Mouse (Mus musculus) CH12.LX (cell line): ENCODE measurements at regions not wholly inside any gene's neighbourhood (a gene's known extent, or its start where the extent isn't known, plus 50 kb on each side); places are given as distances from the start of the nearest gene placed in this dataset.

ENCODE experiments used
- DNase-seq: peaks from one replicate; pipeline ENCODE4 v3.0.0-alpha.2; 2013; ENCODE audit errors: extremely low read depth
- H3K27ac ChIP-seq: 2 replicates; pipeline ENCODE4 v1.5.1; 2012; ENCODE audit warnings: low read depth, mild to moderate bottlenecking, control low read depth, moderate library complexity; ENCODE audit not compliant: insufficient read depth
- H3K27me3 ChIP-seq: replicated peaks from 2 replicates; pipeline ENCODE3; 2012; ENCODE audit warnings: inconsistent platforms
- H3K36me3 ChIP-seq, 2 experiments: replicated peaks in 1 of 2; 2 replicates each; pipeline versions ENCODE3 to v1.6.1; 2012; ENCODE audit warnings: inconsistent platforms in 1 of 2, low read length in 1 of 2, mild to moderate bottlenecking in 1 of 2, mixed read lengths in 1 of 2, moderate library complexity in 1 of 2; ENCODE audit not compliant: control insufficient read depth in 1 of 2, insufficient read depth in 1 of 2
- H3K4me1 ChIP-seq, 2 experiments: 2 replicates each; pipeline ENCODE4 v1.6.1; 2012; ENCODE audit warnings: inconsistent platforms in 1 of 2, moderate library complexity in 1 of 2; ENCODE audit not compliant: insufficient read depth in 2 of 2, control insufficient read depth in 1 of 2
- H3K4me2 ChIP-seq: 2 replicates; pipeline ENCODE4 v1.6.1; 2012; ENCODE audit warnings: low read depth, mild to moderate bottlenecking, control low read depth; ENCODE audit not compliant: poor library complexity, insufficient read depth, severe bottlenecking
- H3K4me3 ChIP-seq, 3 experiments: fragments of 150-350 bp in 1 of 3; sonication (generic) in 1 of 3; replicated peaks in 1 of 3; 2 replicates each; pipeline versions ENCODE3 to v1.5.1; 2011 to 2012; ENCODE audit warnings: low read depth in 2 of 3, low read length in 2 of 3, mild to moderate bottlenecking in 2 of 3, moderate library complexity in 2 of 3, control low read depth in 1 of 3, improper control_type of control experiment in 1 of 3, inconsistent platforms in 1 of 3, mixed read lengths in 1 of 3; ENCODE audit not compliant: poor library complexity in 1 of 3
- H3K79me2 ChIP-seq: replicated peaks from 2 replicates; pipeline ENCODE4 v1.6.1; 2012; ENCODE audit warnings: mild to moderate bottlenecking, moderate library complexity; ENCODE audit not compliant: control insufficient read depth, poor library complexity, insufficient read depth, severe bottlenecking; ENCODE audit errors: extremely low read depth
- H3K9ac ChIP-seq: 2 replicates; pipeline ENCODE4 v1.6.1; 2012; ENCODE audit warnings: low read depth, mild to moderate bottlenecking, control low read depth, moderate library complexity; ENCODE audit not compliant: insufficient read depth
- H3K9me3 ChIP-seq: replicated peaks from 2 replicates; pipeline ENCODE3; 2012; ENCODE audit warnings: low read length, inconsistent platforms, mixed read lengths
- BHLHE40 ChIP-seq: IDR thresholded peaks from 2 replicates; pipeline ENCODE4 v1.6.1; 2011; ENCODE audit warnings: mild to moderate bottlenecking, low read depth, low read length, improper control_type of control experiment
- CHD1 ChIP-seq: IDR thresholded peaks from 2 replicates; pipeline ENCODE4 v1.6.1; 2012; ENCODE audit warnings: low read depth, low read length, improper control_type of control experiment, inconsistent platforms
- CHD2 ChIP-seq: IDR thresholded peaks from 2 replicates; pipeline ENCODE4 v1.6.1; 2011; ENCODE audit warnings: low read length, improper control_type of control experiment
- CTCF ChIP-seq, 2 experiments: IDR thresholded peaks in 1 of 2; conservative IDR thresholded peaks in 1 of 2; 2 replicates each; pipeline ENCODE4 v1.5.1; 2011 to 2012; ENCODE audit warnings: low read depth in 2 of 2, low read length in 2 of 2, improper control_type of control experiment in 1 of 2, inconsistent platforms in 1 of 2, mild to moderate bottlenecking in 1 of 2, moderate library complexity in 1 of 2
- E2F4 ChIP-seq: IDR thresholded peaks from 2 replicates; pipeline ENCODE4 v1.6.1; 2011; ENCODE audit warnings: low read depth, low read length, improper control_type of control experiment; ENCODE audit not compliant: insufficient replicate concordance
- EP300 ChIP-seq: IDR thresholded peaks from 2 replicates; pipeline ENCODE4 v1.6.1; 2011; ENCODE audit warnings: low read length, improper control_type of control experiment
- ETS1 ChIP-seq: conservative IDR thresholded peaks from 2 replicates; pipeline ENCODE4 v1.6.1; 2012; ENCODE audit warnings: low read depth, mild to moderate bottlenecking, inconsistent platforms, low read length, improper control_type of control experiment, moderate library complexity
- HCFC1 ChIP-seq: IDR thresholded peaks from 2 replicates; pipeline ENCODE4 v1.6.1; 2012; ENCODE audit warnings: low read depth, mild to moderate bottlenecking, inconsistent platforms, low read length, improper control_type of control experiment
- IRF4 ChIP-seq: IDR thresholded peaks from 2 replicates; pipeline ENCODE4 v1.6.1; 2014; ENCODE audit warnings: low read depth, mild to moderate bottlenecking, inconsistent platforms, low read length, improper control_type of control experiment
- JUN ChIP-seq: IDR thresholded peaks from 2 replicates; pipeline ENCODE4 v1.6.1; 2011; ENCODE audit warnings: low read depth, mild to moderate bottlenecking, low read length, improper control_type of control experiment, moderate library complexity; ENCODE audit not compliant: insufficient read depth
- MAX ChIP-seq: IDR thresholded peaks from 2 replicates; pipeline ENCODE4 v1.6.1; 2011; ENCODE audit warnings: low read length, improper control_type of control experiment
- MAZ ChIP-seq: IDR thresholded peaks from 2 replicates; pipeline ENCODE4 v1.6.1; 2012; ENCODE audit warnings: low read depth, mild to moderate bottlenecking, inconsistent platforms, low read length, improper control_type of control experiment, moderate library complexity
- MEF2A ChIP-seq: IDR thresholded peaks from 2 replicates; pipeline ENCODE4 v1.6.1; 2014; ENCODE audit warnings: low read depth, mild to moderate bottlenecking, inconsistent platforms, low read length, improper control_type of control experiment, borderline replicate concordance
- MXI1 ChIP-seq: IDR thresholded peaks from 2 replicates; pipeline ENCODE4 v1.6.1; 2011; ENCODE audit warnings: mild to moderate bottlenecking, low read depth, low read length, improper control_type of control experiment
- MYC ChIP-seq: IDR thresholded peaks from 2 replicates; pipeline ENCODE4 v1.6.1; 2011; ENCODE audit warnings: low read depth, mild to moderate bottlenecking, improper control_type of control experiment, low read length
- NELFE ChIP-seq: IDR thresholded peaks from 2 replicates; pipeline ENCODE4 v1.6.1; 2011; ENCODE audit warnings: low read depth, low read length, improper control_type of control experiment
- NRF1 ChIP-seq: IDR thresholded peaks from 2 replicates; pipeline ENCODE4 v1.6.1; 2014; ENCODE audit warnings: low read depth, mild to moderate bottlenecking, inconsistent platforms, low read length, improper control_type of control experiment, moderate library complexity
- PAX5 ChIP-seq: IDR thresholded peaks from 2 replicates; pipeline ENCODE4 v1.6.1; 2012; ENCODE audit warnings: low read length, inconsistent platforms, mixed read lengths
- POLR2AphosphoS2 ChIP-seq: IDR thresholded peaks from 2 replicates; pipeline ENCODE4 v1.6.1; 2011; ENCODE audit warnings: low read depth, low read length, improper control_type of control experiment
- RAD21 ChIP-seq: IDR thresholded peaks from 2 replicates; pipeline ENCODE4 v1.6.1; 2011; ENCODE audit warnings: low read depth, mild to moderate bottlenecking, low read length, improper control_type of control experiment, moderate library complexity
- UBTF ChIP-seq: IDR thresholded peaks from 2 replicates; pipeline ENCODE4 v1.6.1; 2012; ENCODE audit warnings: low read depth, mild to moderate bottlenecking, inconsistent platforms, low read length, improper control_type of control experiment, moderate library complexity
- USF1 ChIP-seq: IDR thresholded peaks from 2 replicates; pipeline ENCODE4 v1.6.1; 2014; ENCODE audit warnings: low read depth, mild to moderate bottlenecking, inconsistent platforms, low read length, improper control_type of control experiment
- USF2 ChIP-seq: conservative IDR thresholded peaks from 2 replicates; pipeline ENCODE4 v1.6.1; 2011; ENCODE audit warnings: low read depth, low read length, improper control_type of control experiment
- ZC3H11A ChIP-seq: IDR thresholded peaks from 2 replicates; pipeline ENCODE4 v1.6.1; 2012; ENCODE audit warnings: low read depth, mild to moderate bottlenecking, inconsistent platforms, low read length, improper control_type of control experiment
- ZKSCAN1 ChIP-seq: IDR thresholded peaks from 2 replicates; pipeline ENCODE4 v1.6.1; 2012; ENCODE audit warnings: low read depth, inconsistent platforms, low read length, improper control_type of control experiment, borderline replicate concordance
- ZNF384 ChIP-seq: IDR thresholded peaks from 2 replicates; pipeline ENCODE4 v1.6.1; 2012; ENCODE audit warnings: low read depth, low read length, improper control_type of control experiment, inconsistent platforms
- dilution Hi-C: fragments of 300-500 bp; cut with MboI; formaldehyde crosslinking; loops from 2 replicates; pipeline ENCODE4 v1.14.3; 2020; ENCODE audit warnings: low sequenced_read_pairs; ENCODE audit not compliant: extremely low pct_unique_long_range_greater_than_20kb, extremely low pct_ligation_motif_present
- in situ Hi-C: fragments of 300-500 bp; cut with MboI; formaldehyde crosslinking; loops from 3 replicates; pipeline ENCODE4 v1.14.3; 2019; ENCODE audit warnings: low sequenced_read_pairs, low pct_ligation_motif_present, low pct_unique_long_range_greater_than_20kb, mixed read lengths

DNA sequence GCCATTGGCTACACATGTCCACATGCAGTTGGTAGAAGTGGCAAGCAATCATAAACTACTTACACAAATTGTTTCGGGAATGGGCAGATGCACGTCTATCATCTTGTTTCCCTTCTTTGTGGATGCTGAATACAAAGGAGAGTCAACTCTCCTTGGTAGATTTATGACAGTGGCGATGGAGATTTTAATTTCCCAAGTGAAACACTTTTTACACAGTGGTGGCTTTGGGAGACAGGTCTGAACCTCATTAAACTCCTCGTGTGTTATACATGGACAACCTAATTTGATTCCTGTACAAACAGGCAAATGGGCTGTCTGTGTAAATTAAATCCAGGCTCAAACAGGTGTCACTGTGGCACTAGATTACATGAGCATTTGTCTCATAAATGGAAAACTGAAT is 887.1 kb upstream of the Ddx18 start:
- Histone ChIP-seq H3K36me3 (no peaks in the 10 kb centered on the region), H3K4me1 (no peaks in the 10 kb centered on the region), H3K79me2 (no peaks in the 10 kb centered on the region), H3K27ac (no peak overlapping the region)
- no peak for DNase-seq
- TF ChIP-seq MEF2A = no peak
- TF ChIP-seq BHLHE40 = no peak
- no peak for TF ChIP-seq POLR2AphosphoS2
- TF ChIP-seq NRF1 = no peak
- TF ChIP-seq PAX5 = no peak
- no peak for TF ChIP-seq ZNF384
- TF ChIP-seq IRF4 = no peak
- no peak for TF ChIP-seq ZKSCAN1
- no peak for TF ChIP-seq RAD21
- TF ChIP-seq USF1 = no peak
- no peak for TF ChIP-seq UBTF
- TF ChIP-seq CHD2 = no peak
- no peak for TF ChIP-seq ZC3H11A
- TF ChIP-seq, all 38 proteins: peak for 0
- in situ Hi-C loops (no loop called here), dilution Hi-C loops (no loop called here)
- peaks cover 34% of the 10 kb centered on the region for H3K9me3 ChIP-seq
- no peak overlapping the region for H3K9ac ChIP-seq
- no peak overlapping the region for H3K4me3 ChIP-seq
- no peaks in the 10 kb centered on the region for H3K27me3 ChIP-seq
- no peak overlapping the region for H3K4me2 ChIP-seq

DNA sequence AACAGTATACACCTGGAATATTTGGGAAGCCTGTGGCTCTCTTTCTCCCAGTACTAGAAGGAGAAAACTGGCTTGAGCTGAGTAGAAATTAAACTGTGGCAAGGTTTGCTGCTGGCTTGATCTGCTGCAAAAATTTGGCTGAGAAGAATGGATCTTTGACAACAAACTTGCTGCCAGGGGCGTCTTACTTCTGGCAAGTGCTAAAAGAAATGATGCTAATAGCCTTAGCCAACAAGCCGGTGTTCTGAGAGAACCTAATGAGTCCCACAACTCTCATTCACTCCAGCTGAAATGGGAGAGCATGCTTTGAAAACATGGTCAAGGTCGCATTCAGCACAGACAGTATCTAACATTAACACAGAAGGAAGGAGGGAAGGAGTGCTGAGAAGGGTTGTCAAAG is 885.8 kb upstream of the Ddx18 start:
- Histone ChIP-seq H3K27me3 (no peaks in the 10 kb centered on the region), H3K79me2 (no peaks in the 10 kb centered on the region), H3K9me3 (peaks cover 34% of the 10 kb centered on the region), H3K36me3 (no peaks in the 10 kb centered on the region), H3K9ac (no peak overlapping the region), H3K27ac (no peak overlapping the region), H3K4me3 (no peak overlapping the region), H3K4me1 (no peaks in the 10 kb centered on the region), H3K4me2 (no peak overlapping the region)
- dilution Hi-C loops (no loop called here), in situ Hi-C loops (no loop called here)
- no peak for DNase-seq
- TF ChIP-seq IRF4 = no peak
- no peak for TF ChIP-seq MYC
- no peak for TF ChIP-seq MAZ
- TF ChIP-seq POLR2AphosphoS2 = no peak
- no peak for TF ChIP-seq JUN
- no peak for TF ChIP-seq USF2
- TF ChIP-seq MXI1 = no peak
- no peak for TF ChIP-seq ETS1
- no peak for TF ChIP-seq NELFE
- TF ChIP-seq MEF2A = no peak
- TF ChIP-seq MAX = no peak
- TF ChIP-seq HCFC1 = no peak
- TF ChIP-seq EP300 = no peak
- no peak for TF ChIP-seq ZNF384
- no peak for TF ChIP-seq CHD1
- no peak for TF ChIP-seq E2F4
- no peak for TF ChIP-seq CTCF (conservative IDR thresholded peaks at IDR 0.05 in 1 of 2, IDR thresholded peaks at IDR 0.05 in 1 of 2; ENCODE audit: low read depth in 2 of 2, low read length in 2 of 2)
